Mouse (Mus musculus): ENCODE results near the gene Osmr.
"Not testable (repeated sequence)": the region's sequence is repeated elsewhere in the genome, so short reads cannot be mapped to it uniquely, and the experiment has no call there.

The Osmr gene

DNA sequence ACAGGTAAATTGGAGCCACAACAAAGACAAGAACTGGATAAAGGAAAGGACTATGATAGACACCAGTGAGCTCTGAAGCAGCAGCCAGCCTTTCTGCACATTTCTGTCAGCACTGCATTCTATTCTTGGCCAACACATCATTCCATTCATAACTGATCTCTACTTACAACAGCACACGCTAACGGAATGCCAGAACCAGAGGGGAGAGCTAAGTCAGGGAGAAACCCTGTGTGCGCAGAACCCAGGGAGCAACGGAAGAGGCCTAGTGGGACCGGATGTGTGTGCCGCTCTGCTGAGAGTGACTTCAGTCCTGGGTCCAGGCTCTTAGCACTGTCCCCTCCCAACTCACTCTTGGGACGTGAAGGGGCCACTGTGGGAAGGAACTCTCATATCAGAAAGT, 13.2 kb downstream of the Osmr start:
- no peak for DNase-seq (ENCODE audit: low spot score in 2 of 2)

DNA sequence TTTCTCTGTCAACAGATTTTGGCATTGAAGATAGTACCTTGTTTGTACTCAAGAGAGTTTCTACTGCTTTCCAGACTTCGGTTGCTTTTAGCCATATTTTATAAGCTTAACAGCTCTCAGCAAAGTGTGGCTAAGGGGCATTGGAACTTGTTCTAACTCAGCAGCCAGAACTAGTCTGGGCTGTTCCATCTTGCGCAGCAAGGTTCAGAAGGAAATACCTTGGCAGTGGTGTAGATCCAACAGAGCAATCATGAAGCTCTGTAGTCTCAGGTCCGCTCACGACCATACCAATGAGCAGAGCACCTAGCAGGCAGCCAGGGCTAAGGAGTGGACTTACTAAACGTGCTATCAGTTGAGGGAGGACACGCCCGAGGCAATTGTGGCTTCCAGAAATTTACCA, 15.0 kb downstream of the Osmr start:
- DNase-seq (ENCODE audit: low spot score in 2 of 2), result no peak

DNA sequence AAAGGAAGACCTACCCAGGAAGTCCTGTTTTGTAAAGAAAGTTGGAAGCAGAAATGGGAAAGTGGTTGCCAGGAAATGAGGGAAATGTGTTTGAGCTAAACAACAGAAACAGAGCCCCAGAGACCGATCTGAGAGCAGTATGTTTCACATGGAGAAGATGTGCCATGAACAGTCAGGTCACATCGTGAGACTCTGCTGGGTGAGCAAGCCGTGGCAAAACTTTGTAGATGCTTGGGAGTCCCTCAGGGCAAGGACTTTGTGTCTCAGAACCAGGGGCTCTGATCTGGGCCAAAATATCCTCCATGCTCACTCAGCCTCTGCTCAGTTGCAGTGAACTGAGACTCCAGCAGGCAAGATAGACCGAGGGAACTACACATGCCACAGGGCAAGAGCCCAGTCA, 15.9 kb downstream of the Osmr start:
- no peak for DNase-seq (ENCODE audit: low spot score in 2 of 2)

DNA sequence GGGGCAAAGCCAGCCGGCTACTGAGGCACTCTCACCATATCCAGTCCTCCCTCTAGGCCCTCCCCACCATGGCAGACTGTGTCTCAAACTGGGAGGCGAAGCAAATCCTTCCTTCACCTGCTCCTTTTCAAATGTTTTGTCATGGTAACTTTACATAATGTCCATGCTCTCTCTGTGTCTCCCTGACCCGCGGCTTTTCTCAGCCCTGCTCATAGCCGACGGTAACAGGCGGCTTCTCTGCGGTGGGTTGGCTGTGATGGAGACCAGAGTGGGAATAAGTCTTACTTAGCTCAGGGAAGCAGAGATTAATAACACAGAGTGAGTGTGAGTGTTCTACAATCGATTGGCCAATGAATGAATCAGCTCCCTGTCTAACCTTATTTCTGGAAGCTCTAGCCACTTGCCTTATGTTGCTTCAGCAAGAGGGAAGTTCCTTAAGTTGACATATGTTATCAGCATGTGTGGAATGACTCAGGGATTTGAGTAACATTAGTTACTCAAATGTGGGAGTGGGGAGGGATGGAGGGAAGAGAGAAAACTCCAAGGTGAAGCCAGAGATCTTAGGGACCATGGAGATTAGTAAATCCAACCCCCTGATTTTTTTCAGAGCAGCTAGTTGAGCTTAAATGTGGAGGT, 17.4 kb downstream of the Osmr start:
- no peak for DNase-seq (ENCODE audit: low spot score in 2 of 2)

DNA sequence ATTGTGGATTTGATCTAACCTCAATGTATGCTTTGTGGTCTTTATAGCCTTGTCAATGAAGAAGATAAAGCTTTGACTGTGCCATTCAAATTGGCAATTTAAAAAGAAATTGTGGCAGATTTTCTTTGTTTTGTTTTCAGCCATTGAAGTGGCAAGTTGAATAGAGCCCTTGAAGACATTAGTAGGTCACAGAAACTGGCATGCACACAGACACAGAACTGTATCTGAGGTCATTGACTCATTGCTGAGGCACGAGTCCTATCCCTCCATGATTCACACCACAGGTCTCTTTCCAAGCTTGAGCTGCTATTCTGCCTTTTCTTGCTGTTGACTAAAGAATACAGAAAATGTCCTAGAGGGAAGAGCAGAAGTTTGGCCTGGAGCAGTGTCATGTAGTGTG, 24.9 kb downstream of the Osmr start:
- DNase-seq (ENCODE audit: low spot score in 2 of 2), result no peak

DNA sequence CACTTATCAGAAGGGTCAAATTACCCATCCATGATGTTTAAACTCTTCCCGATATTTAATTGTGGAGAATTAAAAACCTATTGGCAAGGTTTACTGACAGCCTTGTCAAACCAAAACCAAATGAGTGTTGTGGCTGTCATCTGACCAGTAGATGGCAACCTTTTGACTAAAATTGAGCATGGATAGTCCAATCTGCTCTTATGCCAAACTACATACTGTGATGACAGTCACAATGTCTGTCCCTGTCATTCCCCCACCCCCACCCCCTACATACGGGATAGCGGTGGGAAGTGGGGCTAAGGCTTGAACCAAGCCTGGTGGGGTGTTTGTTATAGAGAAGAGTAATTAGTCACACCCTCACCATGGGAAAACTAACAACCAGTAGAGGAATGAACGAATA, 34.6 kb downstream of the Osmr start:
- DNase-seq (ENCODE audit: low spot score in 2 of 2), result no peak

DNA sequence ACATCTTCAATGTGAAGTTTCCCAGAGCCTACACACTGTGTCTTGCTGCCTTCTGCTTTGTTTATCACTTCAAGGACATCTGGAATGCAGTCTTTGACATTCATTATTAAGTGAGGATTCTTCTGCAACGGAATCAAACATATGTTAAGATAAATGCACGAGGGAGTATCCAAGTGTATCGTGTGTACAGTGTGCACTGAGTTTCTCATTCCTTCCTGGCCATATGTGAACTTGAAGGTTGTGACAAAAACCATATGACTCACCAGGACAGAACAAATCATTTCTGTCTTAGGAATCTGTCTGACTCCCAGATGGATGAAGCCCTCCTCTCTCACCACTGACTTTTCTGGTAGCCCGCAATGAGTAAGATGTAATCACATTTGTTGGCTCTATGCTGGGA, 59.0 kb downstream of the Osmr start:
- no peak for DNase-seq (ENCODE audit: low spot score in 2 of 2)

DNA sequence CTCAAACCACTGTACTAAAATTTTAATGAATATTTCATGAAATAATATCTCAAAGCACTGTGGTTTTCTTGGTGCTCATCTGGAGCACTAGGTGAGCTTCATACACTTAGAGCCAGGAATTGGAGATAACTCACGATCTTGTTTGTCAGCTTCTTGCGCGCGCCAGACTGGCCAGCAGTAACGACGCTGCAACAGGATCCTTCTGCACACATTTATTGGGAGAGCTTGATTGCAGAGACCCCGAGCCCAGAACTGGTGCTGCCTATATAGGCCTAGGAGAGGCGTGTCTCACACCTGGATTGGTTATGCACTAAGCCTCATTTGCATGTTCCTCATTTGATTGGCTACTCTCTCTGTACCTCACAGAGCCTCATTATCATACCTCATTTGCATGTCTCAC, 73.6 kb downstream of the Osmr start:
- DNase-seq (ENCODE audit: low spot score in 2 of 2), result not testable (repeated sequence)

DNA sequence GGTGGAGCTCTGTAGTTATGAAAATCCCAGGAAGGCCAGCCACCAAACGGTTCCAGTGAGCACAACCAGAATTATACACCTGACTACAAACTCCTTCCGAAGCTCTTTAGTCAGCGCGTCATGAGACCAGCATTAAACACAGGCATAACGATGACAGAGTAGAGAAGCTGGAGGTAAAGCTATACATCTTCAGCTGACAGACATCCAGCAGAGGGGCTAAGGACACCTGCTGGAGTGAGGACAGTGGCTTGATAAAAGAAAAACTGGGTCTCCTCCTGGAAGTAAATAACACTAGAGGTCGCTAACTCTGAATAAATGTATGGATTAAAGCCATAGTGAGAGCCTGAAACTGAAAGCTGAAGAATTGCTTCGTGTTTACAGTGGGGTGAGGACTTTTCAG, 81.9 kb downstream of the Osmr start:
- no peak for DNase-seq (ENCODE audit: low spot score in 2 of 2)

DNA sequence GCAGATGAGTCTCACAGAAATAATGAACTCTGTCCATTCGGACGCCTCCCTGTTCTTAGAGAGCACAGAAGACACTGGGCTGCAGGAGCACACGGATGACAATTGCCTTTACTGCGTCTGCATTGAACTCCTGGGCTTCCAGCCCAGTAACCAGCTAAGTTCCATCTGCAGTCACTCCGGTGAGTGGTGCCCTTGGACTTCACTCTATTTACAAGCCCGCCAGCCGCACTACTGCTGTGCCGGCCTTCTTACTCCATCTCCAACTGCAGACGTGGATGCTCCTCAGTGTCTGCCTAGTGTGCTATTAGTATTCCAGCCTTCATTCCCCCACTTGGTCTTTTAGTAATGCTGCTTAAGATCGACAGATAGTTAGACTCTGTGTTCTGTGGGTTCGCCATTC, 83.1 kb downstream of the Osmr start:
- DNase-seq (ENCODE audit: low spot score in 2 of 2), result no peak

DNA sequence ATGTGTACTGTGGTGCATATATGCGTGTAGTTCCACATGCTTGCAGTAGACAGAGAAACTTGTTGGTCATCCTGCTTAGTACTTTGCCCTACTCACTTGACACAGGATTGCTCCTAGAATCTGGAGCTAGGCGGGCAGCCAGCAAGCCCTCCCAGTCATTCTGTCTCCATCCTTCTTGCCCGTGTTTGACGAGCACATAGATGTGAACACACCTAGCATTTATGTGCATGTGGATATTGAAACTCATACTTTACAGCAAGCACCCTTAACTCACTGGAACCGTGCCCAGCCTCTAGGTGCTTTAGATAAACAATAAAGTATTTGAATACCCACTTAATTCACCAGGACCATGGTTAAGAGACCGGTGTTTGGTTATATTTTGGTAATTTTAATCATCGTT, 84.8 kb downstream of the Osmr start:
- no peak for DNase-seq (ENCODE audit: low spot score in 2 of 2)

DNA sequence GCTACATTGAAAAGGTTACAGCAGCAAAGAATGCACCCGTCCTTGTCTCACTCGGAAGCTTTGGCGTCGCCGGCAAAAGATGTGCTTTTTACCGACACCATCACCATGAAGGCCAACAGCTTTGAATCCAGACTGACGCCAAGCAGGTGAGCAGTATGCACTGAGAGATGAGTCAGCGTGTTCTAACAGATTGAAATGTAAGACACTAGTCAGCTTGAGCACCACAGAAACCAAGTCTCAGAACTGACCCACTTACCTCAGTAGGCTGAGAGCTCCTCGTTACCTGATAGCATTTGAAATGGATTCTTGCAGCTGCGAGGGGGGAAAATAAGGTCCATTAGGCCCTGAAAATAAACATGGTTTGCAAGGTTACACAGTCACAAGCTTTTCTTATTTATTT, 87.5 kb downstream of the Osmr start:
- no peak for DNase-seq (ENCODE audit: low spot score in 2 of 2)

DNA sequence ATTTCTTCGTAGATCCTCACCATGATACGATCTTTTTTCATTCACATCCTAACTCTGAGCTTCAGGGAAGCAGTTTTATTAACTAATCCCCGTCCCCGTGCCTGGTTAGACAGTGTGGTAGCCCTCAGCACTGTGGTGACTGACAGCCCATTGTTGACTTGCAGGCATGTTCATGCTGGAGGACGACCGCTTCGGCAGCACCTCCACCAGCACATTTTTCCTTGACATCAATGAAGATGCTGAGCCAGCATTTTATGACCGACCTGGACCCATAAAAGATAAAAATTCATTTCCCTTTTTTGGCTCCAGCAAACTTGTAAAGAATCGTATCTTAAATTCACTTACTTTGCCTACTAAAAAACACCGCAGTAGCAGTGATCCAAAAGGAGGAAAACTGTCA, 88.6 kb downstream of the Osmr start:
- DNase-seq (ENCODE audit: low spot score in 2 of 2), result no peak

DNA sequence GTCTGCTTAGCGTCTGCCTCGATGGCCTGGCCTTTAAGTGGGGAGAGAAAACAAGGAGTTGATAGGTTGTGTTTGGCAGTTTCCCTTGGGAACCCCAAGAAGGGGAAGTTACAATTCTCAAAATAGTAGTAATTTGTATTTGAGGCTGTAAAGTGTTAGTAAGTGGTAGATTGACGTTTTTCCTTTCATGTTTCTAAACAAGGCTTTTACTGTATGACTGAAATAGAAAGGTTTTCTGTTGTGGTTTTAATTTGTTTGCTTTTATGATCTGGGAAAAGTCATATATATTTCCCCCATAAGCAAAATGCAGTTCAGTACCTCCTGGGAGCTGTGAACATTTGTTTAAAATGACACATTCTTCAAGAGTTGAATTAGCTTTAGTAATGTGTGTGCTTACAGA, 102.5 kb downstream of the Osmr start:
- DNase-seq (ENCODE audit: low spot score in 2 of 2), result no peak

Data from frontal cortex, postnatal 14 days (tissue).